Mouse (Mus musculus): ENCODE measurements at regions not wholly inside any gene's neighbourhood (a gene's known extent, or its start where the extent isn't known, plus 50 kb on each side); places are given as distances from the start of the nearest gene placed in this dataset.
"Not testable (repeated sequence)": the region's sequence is repeated elsewhere in the genome, so short reads cannot be mapped to it uniquely, and the experiment has no call there.

DNA sequence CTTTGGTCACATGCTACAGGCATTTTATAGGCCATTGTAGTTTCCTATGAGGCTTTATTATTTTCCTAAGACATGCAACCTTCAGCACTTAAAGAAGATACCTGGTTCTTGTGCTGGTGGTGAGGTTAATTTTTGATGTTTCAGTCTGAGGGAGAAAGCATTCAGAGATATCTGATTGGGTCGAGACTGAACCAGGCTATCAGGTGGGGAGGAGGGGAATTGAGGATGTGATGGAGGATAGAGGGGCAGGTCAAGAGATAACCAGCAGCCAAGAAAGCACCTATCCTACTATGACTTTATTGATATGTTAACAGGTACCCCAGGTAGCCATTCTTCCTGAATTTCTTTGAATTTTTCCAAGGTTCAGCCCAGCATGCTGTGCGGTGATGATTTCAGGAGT is 74.1 kb upstream of the Zfp988 start:
- DNase-seq (ENCODE audit: low spot score in 2 of 2): not testable (repeated sequence)

- DNase-seq (ENCODE audit: low spot score in 2 of 2): not testable (repeated sequence)
These were observed 73.7 kb upstream of the Zfp988 start for GRCm38 (mm10) chr4:147231787-147232186.

GRCm38 (mm10) chr4:147232279-147232678 is 73.2 kb upstream of the Zfp988 start:
- DNase-seq (ENCODE audit: low spot score in 2 of 2): not testable (repeated sequence)

GRCm38 (mm10) chr4:147234227-147234626 is 71.2 kb upstream of the Zfp988 start:
- DNase-seq (ENCODE audit: low spot score in 2 of 2): peak in 1 of 2 experiments; percentile 64

DNA sequence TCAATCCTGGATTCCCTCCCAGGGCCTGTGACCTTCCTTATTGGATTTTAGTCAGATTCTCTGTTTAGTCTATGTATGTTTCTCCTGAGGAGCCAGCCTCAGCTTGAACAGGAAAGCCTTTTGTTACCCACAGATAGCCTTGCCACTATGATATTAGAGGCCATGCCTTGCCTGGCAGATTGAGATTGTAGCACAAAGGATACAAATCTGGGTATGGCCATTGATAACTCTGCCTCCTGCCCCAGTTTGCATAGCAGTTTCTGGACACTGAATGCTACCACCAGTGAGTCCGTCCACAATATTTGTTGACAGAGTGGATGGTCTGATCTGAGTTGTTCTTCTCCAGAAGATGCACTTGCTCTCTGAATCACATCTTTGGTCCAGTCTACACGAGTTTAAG is 70.0 kb upstream of the Zfp988 start:
- peak in 1 of 2 experiments; percentile 67 for DNase-seq (ENCODE audit: low spot score in 2 of 2)

DNA sequence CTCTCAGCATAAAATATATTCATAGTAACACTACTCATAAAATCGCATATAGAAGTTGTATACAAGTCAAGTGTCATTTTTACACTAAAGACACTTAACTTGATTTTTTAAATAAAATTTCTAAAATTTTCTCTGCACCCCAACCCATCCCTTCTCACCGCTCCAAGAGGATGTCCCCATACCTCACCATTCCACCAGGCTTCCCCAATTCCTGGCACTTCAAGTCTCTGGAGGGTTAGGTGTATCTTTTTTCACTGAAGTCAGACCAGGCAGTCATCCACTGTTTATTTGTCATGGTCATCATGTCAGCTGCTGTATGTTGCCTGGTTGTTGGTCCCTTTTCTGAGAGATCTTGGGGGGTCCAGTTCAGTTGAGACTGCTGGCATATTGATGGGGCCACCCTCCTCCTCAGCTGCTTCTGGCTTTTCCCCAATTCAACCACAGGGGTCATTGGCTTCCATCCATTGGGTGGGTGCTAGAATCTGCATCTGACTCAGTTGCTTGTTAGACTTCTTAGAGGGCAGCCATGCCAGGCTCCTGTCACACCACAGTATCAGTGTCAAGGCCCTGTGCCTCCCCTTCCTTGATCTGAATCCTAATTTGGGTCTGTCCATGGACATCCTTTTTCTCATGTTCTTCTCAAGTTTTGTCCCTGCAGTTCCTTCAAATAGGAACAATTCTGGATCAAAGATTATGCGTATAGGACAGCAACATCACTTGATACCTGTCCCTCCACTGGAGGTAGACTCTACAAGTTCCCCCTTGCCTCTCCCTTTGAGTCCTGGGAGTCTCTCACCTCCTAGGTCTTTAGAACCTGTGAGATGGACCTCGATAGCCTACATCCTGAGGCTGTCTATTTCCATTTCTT is 63.9 kb upstream of the Zfp988 start:
- not testable (repeated sequence) for DNase-seq (ENCODE audit: low spot score in 2 of 2)

- DNase-seq (ENCODE audit: low spot score in 2 of 2): no peak
These were observed 63.3 kb upstream of the Zfp988 start for GRCm38 (mm10) chr4:147242183-147242477.

- DNase-seq (ENCODE audit: low spot score in 2 of 2): not testable (repeated sequence)
These were observed 56.9 kb upstream of the Zfp988 start for GRCm38 (mm10) chr4:147248541-147248940.

Data from spleen, postnatal 4 days (tissue).